Mouse (Mus musculus): ENCODE results near the gene Vps53. TPM values are rescaled to one million over a fixed set of nuclear protein-coding genes. Genes with fewer than 3 reads are reported as not detected.

The Vps53 gene
- polyA plus RNA-seq, 1 experiment from 2014 or later: 28.5 TPM

DNA sequence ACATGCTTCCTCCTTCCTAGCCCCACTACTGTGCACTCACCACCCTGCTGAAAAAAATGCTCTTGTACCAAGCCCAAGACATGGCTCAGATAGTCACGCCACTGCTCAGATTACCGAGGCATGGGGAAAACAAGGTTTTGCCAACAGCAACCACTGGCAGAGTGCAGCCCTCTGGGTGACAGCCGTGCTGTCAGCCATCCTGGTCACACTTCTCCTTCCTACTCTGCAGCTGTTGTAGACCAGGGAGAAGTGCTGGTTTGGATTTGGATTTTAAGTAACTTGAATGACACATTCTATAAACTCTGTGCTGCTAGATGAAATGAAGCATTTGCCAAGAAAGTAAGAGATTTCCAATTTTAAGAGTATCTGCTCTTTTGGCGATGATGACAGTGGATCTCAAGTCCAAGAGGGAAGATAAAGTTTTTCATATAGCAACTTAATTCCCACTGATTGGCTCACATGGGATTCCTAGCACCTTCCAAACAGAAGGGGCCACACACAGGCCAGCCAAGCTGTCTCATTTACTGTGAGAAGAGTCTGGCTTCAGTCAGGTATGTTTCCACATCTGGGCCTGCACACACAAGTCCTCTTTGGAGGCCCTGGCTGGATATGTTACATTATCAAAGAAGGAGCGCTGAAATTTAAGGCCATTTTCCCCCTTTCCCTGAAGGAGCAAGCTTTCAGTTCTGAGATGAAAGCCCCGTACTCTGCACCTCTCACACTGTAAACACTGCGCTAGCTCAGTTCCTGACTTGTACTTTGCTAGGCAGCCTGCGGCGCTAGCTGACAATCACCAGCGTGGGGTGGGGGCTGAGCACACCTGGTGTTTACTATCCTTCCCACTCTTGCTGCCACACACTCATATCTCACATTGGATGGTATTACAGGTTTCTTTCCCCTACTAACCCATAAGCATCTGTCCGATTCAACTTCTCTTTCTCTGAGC, 72.6 kb downstream of the Vps53 start:
- H3K4me1 ChIP-seq (ENCODE audit: insufficient read depth, low read depth, low read length): peaks cover 3% of the 10 kb centered on the region; the same call in 1 of the 2 replicates
- no peaks in the 10 kb centered on the region for H3K36me3 ChIP-seq (ENCODE audit: insufficient read depth, low read length)
- TF ChIP-seq EP300 (IDR thresholded peaks at IDR 0.05) (no peak), CTCF (IDR thresholded peaks at IDR 0.05) (no peak)
- H3K27ac ChIP-seq (ENCODE audit: low read length): no peak overlapping the region
- H3K9me3 ChIP-seq (ENCODE audit: low read length): no peaks in the 10 kb centered on the region
- ATAC-seq (peak; percentile 66), DNase-seq (ENCODE audit: low spot score) (peak; percentile 44)
- H3K4me2 ChIP-seq (replicated peaks; ENCODE audit: low read depth, low read length): no peak overlapping the region
- H3K27me3 ChIP-seq (replicated peaks; ENCODE audit: insufficient read depth, low read length): no peaks in the 10 kb centered on the region
- no peak overlapping the region for H3K9ac ChIP-seq (replicated peaks; ENCODE audit: low read depth)
- H3K4me3 ChIP-seq (ENCODE audit: low read depth, low read length): no peak overlapping the region
- 40% methylated on average over 11 of the region's 11 CpGs for WGBS

DNA sequence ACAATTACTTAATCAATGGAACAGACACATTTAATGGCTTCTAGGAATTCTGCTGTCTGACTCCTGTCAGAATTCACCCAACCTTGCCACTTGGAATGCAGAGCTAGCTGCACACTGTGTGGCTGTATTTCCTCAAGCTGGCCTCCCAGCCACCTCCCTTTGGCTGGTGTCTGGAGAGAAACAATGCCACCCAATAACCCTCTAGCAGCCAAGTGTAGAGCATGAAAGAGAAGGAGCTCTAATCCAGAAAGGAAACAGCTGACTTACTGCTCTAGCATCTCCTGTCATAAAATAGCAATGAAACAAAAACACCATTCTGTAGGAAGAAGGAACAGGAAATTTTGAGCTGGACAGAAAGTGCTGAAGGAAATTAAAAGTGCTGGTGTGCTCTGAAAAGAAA, 78.3 kb downstream of the Vps53 start:
- H3K27me3 ChIP-seq (replicated peaks; ENCODE audit: insufficient read depth, low read length): no peaks in the 10 kb centered on the region
- no peak overlapping the region for H3K4me3 ChIP-seq (ENCODE audit: low read depth, low read length)
- peak; percentile 44; the same call in 1 of the 2 replicates for ATAC-seq
- TF ChIP-seq EP300 (IDR thresholded peaks at IDR 0.05) (no peak), CTCF (IDR thresholded peaks at IDR 0.05) (no peak)
- no peaks in the 10 kb centered on the region for H3K36me3 ChIP-seq (ENCODE audit: insufficient read depth, low read length)
- H3K4me2 ChIP-seq (replicated peaks; ENCODE audit: low read depth, low read length): no peak overlapping the region
- H3K4me1 ChIP-seq (ENCODE audit: insufficient read depth, low read depth, low read length): peaks cover 13% of the 10 kb centered on the region; the same call in 1 of the 2 replicates
- no peaks in the 10 kb centered on the region for H3K9me3 ChIP-seq (ENCODE audit: low read length)
- H3K27ac ChIP-seq (ENCODE audit: low read length): no peak overlapping the region
- no peak overlapping the region for H3K9ac ChIP-seq (replicated peaks; ENCODE audit: low read depth)
- DNase-seq (ENCODE audit: low spot score): peak; percentile 50

DNA sequence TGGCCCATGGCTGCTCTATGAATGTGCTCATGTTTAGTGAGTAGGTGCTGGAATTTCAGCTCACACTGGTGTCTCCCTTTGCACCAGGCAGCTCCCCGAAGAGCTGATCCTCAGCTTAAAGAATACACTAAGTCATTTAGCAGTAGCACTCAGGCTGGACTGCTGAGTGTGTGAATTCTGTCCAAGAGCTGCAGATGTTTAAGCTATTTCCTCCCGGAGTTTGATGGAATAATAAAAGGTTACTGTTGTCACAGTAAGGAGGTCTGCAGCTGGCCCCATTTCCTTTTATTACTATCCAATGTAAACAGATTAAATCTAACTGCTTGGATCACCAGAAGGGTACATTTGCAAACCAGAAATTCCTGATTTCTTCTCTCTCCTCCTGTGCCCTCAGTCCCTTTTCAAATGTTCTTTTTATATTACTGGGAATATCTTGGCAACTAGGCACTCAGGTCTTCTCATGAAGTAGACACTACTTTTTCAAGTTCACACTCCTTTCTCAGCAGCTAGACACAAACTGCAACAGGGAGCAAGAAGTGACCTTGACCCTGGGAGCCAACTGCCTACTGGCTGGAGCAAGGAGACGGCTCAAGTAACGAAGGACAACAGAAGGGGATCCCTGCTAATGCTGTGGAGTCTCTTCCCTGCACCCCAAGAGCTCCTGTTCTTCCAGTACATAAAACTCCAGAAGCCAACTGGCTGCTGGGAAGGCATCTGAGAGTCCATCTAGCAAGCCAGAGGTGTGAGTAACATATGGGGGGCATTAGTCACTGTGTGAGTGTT, 80.1 kb downstream of the Vps53 start:
- no peaks in the 10 kb centered on the region for H3K36me3 ChIP-seq (ENCODE audit: insufficient read depth, low read length)
- H3K27me3 ChIP-seq (replicated peaks; ENCODE audit: insufficient read depth, low read length): no peaks in the 10 kb centered on the region
- H3K9ac ChIP-seq (replicated peaks; ENCODE audit: low read depth): no peak overlapping the region
- no peak overlapping the region for H3K4me2 ChIP-seq (replicated peaks; ENCODE audit: low read depth, low read length)
- no peak overlapping the region for H3K27ac ChIP-seq (ENCODE audit: low read length)
- peak; percentile 41 for DNase-seq (ENCODE audit: low spot score)
- H3K4me1 ChIP-seq (ENCODE audit: insufficient read depth, low read depth, low read length): peaks cover 13% of the 10 kb centered on the region; the same call in 1 of the 2 replicates
- no peak overlapping the region for H3K4me3 ChIP-seq (ENCODE audit: low read depth, low read length)
- peak; percentile 37 for ATAC-seq
- 16% methylated on average over 4 of the region's 4 CpGs for WGBS
- TF ChIP-seq EP300 (IDR thresholded peaks at IDR 0.05): no peak
- TF ChIP-seq CTCF (IDR thresholded peaks at IDR 0.05): no peak
- no peaks in the 10 kb centered on the region for H3K9me3 ChIP-seq (ENCODE audit: low read length)

DNA sequence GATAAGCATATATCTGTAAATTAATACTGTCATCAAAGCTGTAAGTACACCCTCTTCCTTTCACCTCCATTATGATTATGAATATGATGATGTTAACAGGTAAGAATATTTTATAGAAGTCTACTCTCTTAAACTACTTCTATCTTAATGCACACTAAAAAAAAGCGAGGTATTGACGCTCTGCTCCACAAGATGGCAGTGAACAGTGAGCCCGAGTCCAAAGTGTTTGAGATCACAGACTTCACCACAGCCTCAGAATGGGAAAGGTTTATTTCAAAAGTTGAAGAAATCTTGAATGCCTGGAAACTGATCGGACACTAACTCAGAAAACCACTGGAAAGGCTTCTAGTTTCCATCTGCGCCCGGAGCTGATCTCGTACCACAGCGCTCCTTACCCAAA, 85.8 kb downstream of the Vps53 start:
- Histone ChIP-seq H3K4me3 (ENCODE audit: low read depth, low read length) (no peak overlapping the region), H3K36me3 (ENCODE audit: insufficient read depth, low read length) (no peaks in the 10 kb centered on the region), H3K4me1 (ENCODE audit: insufficient read depth, low read depth, low read length) (no peaks in the 10 kb centered on the region), H3K27me3 (replicated peaks; ENCODE audit: insufficient read depth, low read length) (no peaks in the 10 kb centered on the region), H3K4me2 (replicated peaks; ENCODE audit: low read depth, low read length) (no peak overlapping the region), H3K9me3 (ENCODE audit: low read length) (no peaks in the 10 kb centered on the region), H3K27ac (ENCODE audit: low read length) (no peak overlapping the region), H3K9ac (replicated peaks; ENCODE audit: low read depth) (no peak overlapping the region)
- ATAC-seq: no peak
- WGBS: 84% methylated on average over 8 of the region's 8 CpGs
- DNase-seq (ENCODE audit: low spot score): no peak
- TF ChIP-seq EP300 (IDR thresholded peaks at IDR 0.05) (no peak), CTCF (IDR thresholded peaks at IDR 0.05) (peak; percentile 47)

DNA sequence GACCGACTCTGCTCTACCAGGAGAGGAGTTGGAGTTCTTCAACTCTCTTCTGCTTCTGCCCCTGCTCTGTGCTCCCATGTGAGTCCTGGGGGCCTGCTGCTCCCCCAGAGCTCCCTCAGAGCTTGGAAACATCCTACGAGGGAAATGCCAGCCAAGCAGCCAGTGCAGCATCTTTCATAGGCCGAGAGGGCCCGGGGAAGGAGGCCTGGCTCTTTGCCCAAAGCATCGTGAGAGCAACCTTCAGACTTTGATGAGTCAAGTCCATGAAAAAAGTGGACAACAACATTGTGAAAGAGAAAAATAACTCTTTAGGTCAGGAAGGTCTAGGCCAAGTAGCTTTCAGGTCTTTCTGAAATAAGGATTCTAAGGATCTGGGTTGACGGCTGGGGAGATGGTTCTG, 89.7 kb downstream of the Vps53 start:
- H3K4me1 ChIP-seq (ENCODE audit: insufficient read depth, low read depth, low read length): no peaks in the 10 kb centered on the region
- no peak overlapping the region for H3K9ac ChIP-seq (replicated peaks; ENCODE audit: low read depth)
- no peak overlapping the region for H3K4me2 ChIP-seq (replicated peaks; ENCODE audit: low read depth, low read length)
- no peak for DNase-seq (ENCODE audit: low spot score)
- 66% methylated on average over 6 of the region's 6 CpGs for WGBS
- H3K27ac ChIP-seq (ENCODE audit: low read length): no peak overlapping the region
- no peaks in the 10 kb centered on the region for H3K27me3 ChIP-seq (replicated peaks; ENCODE audit: insufficient read depth, low read length)
- H3K9me3 ChIP-seq (ENCODE audit: low read length): no peaks in the 10 kb centered on the region
- no peak for ATAC-seq
- no peak overlapping the region for H3K4me3 ChIP-seq (ENCODE audit: low read depth, low read length)
- TF ChIP-seq EP300 (IDR thresholded peaks at IDR 0.05): no peak
- TF ChIP-seq CTCF (IDR thresholded peaks at IDR 0.05): no peak
- H3K36me3 ChIP-seq (ENCODE audit: insufficient read depth, low read length): 0 out of 2 replicates have a peak, but pooled peaks cover 3% of the 10 kb centered on the region

DNA sequence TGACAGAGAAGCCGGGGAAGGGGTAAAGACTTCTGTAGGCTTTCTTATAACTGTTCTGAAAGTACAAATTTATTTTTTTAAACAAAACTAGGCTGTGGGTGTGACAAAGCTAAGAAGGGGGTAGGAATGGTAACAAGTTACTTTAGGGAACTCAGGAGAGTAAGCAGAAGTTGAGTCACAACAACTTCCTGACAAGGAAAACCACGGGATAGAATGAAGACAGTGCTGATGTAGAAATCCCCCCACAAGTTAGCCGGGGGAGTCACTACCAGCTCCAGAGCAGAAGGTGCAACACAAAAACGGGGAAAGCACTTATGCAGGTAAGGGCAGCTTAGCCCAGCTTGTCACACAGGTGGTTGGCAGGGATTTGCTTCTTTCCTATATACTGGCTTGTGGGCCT, 90.9 kb downstream of the Vps53 start:
- DNase-seq (ENCODE audit: low spot score) (no peak), ATAC-seq (no peak)
- 79% methylated on average over 4 of the region's 4 CpGs for WGBS
- no peak overlapping the region for H3K9ac ChIP-seq (replicated peaks; ENCODE audit: low read depth)
- no peak for TF ChIP-seq CTCF (IDR thresholded peaks at IDR 0.05)
- TF ChIP-seq EP300 (IDR thresholded peaks at IDR 0.05): no peak
- H3K4me1 ChIP-seq (ENCODE audit: insufficient read depth, low read depth, low read length): no peaks in the 10 kb centered on the region
- no peaks in the 10 kb centered on the region for H3K27me3 ChIP-seq (replicated peaks; ENCODE audit: insufficient read depth, low read length)
- H3K27ac ChIP-seq (ENCODE audit: low read length): no peak overlapping the region
- no peak overlapping the region for H3K4me2 ChIP-seq (replicated peaks; ENCODE audit: low read depth, low read length)
- no peak overlapping the region for H3K4me3 ChIP-seq (ENCODE audit: low read depth, low read length)
- 0 out of 2 replicates have a peak, but pooled peaks cover 3% of the 10 kb centered on the region for H3K36me3 ChIP-seq (ENCODE audit: insufficient read depth, low read length)
- H3K9me3 ChIP-seq (ENCODE audit: low read length): no peaks in the 10 kb centered on the region
